Mouse (Mus musculus): ENCODE results near the gene Atp6v0e.

The Atp6v0e gene

GRCm38 (mm10) chr17:26662978-26663683, at the start of gene Atp6v0e:
Gene Atp6v0e (plus strand): TSS chr17:26663231.
- DNase-seq: peak; percentile 93

- no peak for DNase-seq
Observed at GRCm38 (mm10) chr17:26614286-26614685, 48.7 kb upstream of the Atp6v0e start.

GRCm38 (mm10) chr17:26614708-26615486, 48.1 kb upstream of the Atp6v0e start:
- no peak for DNase-seq

- DNase-seq: no peak
Observed at GRCm38 (mm10) chr17:26616696-26617095, 46.3 kb upstream of the Atp6v0e start.

GRCm38 (mm10) chr17:26618498-26618897, 44.5 kb upstream of the Atp6v0e start:
- no peak for DNase-seq

GRCm38 (mm10) chr17:26619577-26619976, 43.5 kb upstream of the Atp6v0e start:
- no peak for DNase-seq

GRCm38 (mm10) chr17:26620292-26620691, 42.7 kb upstream of the Atp6v0e start:
- DNase-seq: no peak

GRCm38 (mm10) chr17:26620786-26621766, 42.0 kb upstream of the Atp6v0e start:
- DNase-seq: peak; percentile 86

- no peak for DNase-seq
Observed at GRCm38 (mm10) chr17:26621912-26622311, 41.1 kb upstream of the Atp6v0e start.

- DNase-seq: no peak
Observed at GRCm38 (mm10) chr17:26623991-26624390, 39.0 kb upstream of the Atp6v0e start.

- no peak for DNase-seq
Observed at GRCm38 (mm10) chr17:26624999-26625398, 38.0 kb upstream of the Atp6v0e start.

GRCm38 (mm10) chr17:26625521-26626010, 37.5 kb upstream of the Atp6v0e start:
- no peak for DNase-seq

- DNase-seq: no peak
Observed at GRCm38 (mm10) chr17:26628479-26628878, 34.6 kb upstream of the Atp6v0e start.

- DNase-seq: no peak
Observed at GRCm38 (mm10) chr17:26628936-26629335, 34.1 kb upstream of the Atp6v0e start.

- peak; percentile 48 for DNase-seq
Observed at GRCm38 (mm10) chr17:26631811-26632327, 31.2 kb upstream of the Atp6v0e start.

- no peak for DNase-seq
Observed at GRCm38 (mm10) chr17:26633186-26633585, 29.8 kb upstream of the Atp6v0e start.

GRCm38 (mm10) chr17:26633926-26634325, 29.1 kb upstream of the Atp6v0e start:
- DNase-seq: no peak

- DNase-seq: no peak
Observed at GRCm38 (mm10) chr17:26634539-26634938, 28.5 kb upstream of the Atp6v0e start.

GRCm38 (mm10) chr17:26635951-26636350, 27.1 kb upstream of the Atp6v0e start:
- DNase-seq: no peak

- DNase-seq: no peak
Observed at GRCm38 (mm10) chr17:26637851-26638250, 25.2 kb upstream of the Atp6v0e start.

- DNase-seq: peak; percentile 75
Observed at GRCm38 (mm10) chr17:26638655-26639054, 24.4 kb upstream of the Atp6v0e start.

GRCm38 (mm10) chr17:26639791-26640190, 23.2 kb upstream of the Atp6v0e start:
- DNase-seq: no peak
